Mouse (Mus musculus) effector memory CD4-positive, alpha-beta T cell, adult 7 months (primary cell): ENCODE data around the gene Aven. TPM values are rescaled to one million over a fixed set of nuclear protein-coding genes. Genes with fewer than 3 reads are reported as not detected.

Experiments
- polyA plus RNA-seq: library from polyadenylated mRNA; unstranded; fragments of 100-300 nt; shearing (Covaris generic); gene quantifications from one replicate; pipeline ENCODE4 v1.2.1, GENCODE M21; 2017

The Aven gene
- polyA plus RNA-seq, result 42.7 TPM

DNA sequence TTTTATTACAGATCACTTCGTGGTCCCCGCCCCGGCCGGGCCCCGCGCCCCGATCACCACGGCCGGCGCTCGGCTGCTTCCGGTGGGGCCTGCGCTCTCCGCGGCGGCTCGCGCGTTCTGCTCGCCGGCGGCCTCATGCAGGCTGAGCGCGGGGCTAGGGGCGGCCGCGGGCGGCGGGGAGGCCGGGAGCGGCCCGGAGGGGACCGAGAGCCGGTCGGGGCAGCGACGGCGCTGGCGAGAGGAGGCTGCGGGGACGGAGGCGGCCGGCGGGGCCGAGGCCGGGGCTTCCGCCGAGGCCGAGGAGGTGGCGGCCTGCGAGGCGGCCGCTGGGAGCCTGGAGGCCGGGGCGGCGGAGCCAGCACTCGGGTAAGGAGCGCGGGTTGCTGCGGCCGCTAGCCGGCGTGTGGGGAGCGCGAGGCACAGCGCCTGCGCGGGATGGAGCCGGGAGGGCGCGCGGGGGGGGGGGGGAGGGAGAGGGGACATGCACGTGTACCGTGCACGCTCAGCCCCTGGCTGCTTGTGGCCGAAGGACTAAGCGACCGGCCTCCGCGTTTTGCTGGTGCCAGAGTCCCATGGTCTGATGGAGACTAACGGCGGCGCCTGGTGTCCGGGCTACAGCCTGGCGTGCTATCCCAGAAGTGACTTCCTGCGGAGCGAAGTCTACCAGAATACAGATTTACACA, at the start of gene Aven:
Aven (plus strand) TSS at position 109 of the 683 bp plus-strand sequence.

DNA sequence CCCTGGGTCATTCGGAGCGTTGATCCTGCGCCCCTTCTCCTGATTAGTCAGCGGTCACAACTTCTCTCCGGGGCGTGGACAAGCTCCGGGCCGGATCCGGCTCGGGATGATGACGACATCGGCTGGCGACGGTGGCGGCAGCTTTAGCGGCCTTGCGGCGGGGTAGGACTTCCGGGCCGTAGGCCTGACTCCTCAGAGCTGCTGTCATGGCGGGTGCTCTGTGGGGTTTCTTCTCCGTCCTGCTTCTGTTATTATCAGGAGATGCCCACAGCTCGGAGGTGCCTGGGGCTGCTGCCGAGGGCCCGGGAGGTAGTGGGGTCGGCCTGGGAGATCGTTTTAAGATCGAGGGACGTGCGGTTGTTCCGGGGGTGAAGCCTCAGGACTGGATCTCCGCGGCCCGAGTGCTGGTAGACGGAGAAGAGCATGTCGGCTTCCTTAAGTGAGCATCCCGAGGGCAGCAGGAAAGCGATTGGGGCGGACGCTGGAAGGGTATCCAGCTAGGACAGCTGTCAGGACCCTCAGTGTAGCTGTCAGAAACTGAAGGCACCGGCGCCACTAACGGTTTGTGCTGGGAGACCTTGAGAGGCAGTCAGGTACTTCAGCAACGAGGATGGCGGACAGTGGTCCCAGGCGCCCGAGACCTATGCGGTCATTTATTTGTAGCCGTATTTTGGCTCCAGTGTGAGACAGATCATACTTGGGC, 37.8 kb upstream of the Aven start, which contains the start of gene Emc7:
Emc7 (plus strand) TSS at position 136 of the 703 bp plus-strand sequence.

DNA sequence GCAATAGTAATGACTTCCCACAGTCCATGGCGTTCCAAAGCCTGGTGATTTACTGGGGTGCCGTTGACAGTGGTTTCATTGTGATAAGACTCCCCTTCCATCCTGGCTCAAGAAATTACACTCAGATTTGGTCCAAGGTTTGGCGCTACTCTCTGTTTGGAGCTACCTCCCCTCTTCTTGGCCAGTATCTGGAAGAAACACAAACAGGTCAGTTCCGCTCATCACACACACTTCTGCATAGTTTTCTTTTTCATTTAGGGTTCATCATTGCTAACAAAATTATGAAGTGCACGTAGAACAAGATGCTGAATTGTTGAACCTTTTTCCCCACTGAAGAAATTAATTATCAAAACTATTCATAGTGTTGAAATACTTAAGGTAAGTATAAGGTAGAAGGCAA, 12.1 kb upstream of the Aven start, which contains the start of gene Chrm5:
Chrm5 (minus strand) TSS at position 101 of the 400 bp plus-strand sequence.

Other genes with a start within 250 kb of the Aven start
- 0.50 TPM for gene Nutm1, start 233.7 kb upstream of the Aven start, polyA plus RNA-seq
- gene Nop10, start 231.0 kb upstream of the Aven start, polyA plus RNA-seq, result 129 TPM
- gene Slc12a6, start 227.1 kb upstream of the Aven start, polyA plus RNA-seq, result 37.6 TPM
- gene Gm21985, start 226.7 kb upstream of the Aven start, polyA plus RNA-seq, result not detected
- gene Emc4, start 124.9 kb upstream of the Aven start, polyA plus RNA-seq, result 59.0 TPM
- gene Katnbl1, start 113.8 kb upstream of the Aven start, polyA plus RNA-seq, result 17.6 TPM
- gene Emc7, start 38.0 kb upstream of the Aven start, polyA plus RNA-seq, result 17.6 TPM
- gene Chrm5, start 12.2 kb upstream of the Aven start, polyA plus RNA-seq, result not detected